Mouse (Mus musculus) left cerebral cortex, postnatal 25 days (tissue): Measurements from ENCODE around the gene Gcc1. TPM values are rescaled to one million over a fixed set of nuclear protein-coding genes. Genes with fewer than 3 reads are reported as not detected.
A peak's percentile ranks its signal among the peaks of the same experiment; 100 is the strongest.

ENCODE experiments used
- DNase-seq, 2 experiments: peaks; one replicate each; pipeline ENCODE4 v3.0.0; 2022; ENCODE audit warnings: low spot score in 2 of 2, mixed read lengths in 1 of 2
- intact Hi-C: fragments of 180-260 bp; cut with DNase I; formaldehyde crosslinking; loops from one replicate; pipeline ENCODE4 v1.15.1; 2025
- total RNA-seq, 2 experiments: library from RNA; stranded (reverse); gene quantifications; 2 replicates each; pipeline ENCODE4 v1.2.3; 2021

Gcc1 gene
- 10 to 100 TPM; 17.6 to 19.6 TPM for total RNA-seq

DNA sequence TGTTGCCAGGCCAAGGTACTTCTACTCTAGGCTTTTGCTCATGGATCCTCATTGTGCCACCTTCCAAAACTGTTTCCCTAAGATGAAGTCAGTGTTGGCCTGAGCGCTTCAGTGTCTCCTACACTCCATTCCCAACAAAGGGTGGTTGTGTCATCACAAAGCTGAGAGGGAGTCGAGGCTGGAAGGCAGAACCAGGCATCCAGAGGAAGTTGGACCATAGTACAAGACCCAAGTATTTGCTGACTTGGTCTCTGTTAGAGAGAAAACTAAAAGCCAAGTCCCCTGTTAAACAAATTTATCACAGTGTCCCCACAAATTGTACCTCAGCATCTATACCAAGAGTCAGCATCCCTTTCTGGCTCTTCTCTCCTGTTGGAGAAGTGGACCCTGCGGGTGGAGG, at the start of gene Gcc1:
Gene Gcc1, minus strand, starts transcription at position 101 of the 400 bp plus-strand sequence.
- intact Hi-C loops: loop anchor here (10.0 kb wide), 1 partner anchor 597 kb away; no protein-coding TSS in a partner anchor
- no peak for DNase-seq

DNA sequence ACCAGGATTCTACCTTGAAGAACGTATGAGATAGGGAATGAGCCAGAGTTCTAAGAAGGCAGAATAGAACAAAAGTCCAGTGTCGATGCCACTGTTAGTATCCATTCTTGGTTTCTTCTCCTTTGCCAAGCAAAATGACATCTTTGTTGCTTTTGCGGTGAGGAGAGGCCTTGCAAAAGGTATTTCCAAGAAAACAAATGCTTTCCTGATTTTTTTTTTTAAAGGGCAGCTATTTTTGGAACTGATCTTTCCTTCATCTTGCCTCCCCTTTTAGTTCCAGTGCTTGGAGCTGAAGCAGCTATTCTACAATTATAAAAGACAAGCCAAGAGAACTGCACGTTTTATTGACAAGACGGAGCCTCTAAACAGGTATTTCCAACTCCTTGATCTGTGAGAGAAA, 46.6 kb upstream of the Gcc1 start, which contains the start of gene Snd1:
Gene Snd1, plus strand, starts transcription at position 301 of the 400 bp plus-strand sequence.
- intact Hi-C loops: no loop called here
- DNase-seq: no peak

DNA sequence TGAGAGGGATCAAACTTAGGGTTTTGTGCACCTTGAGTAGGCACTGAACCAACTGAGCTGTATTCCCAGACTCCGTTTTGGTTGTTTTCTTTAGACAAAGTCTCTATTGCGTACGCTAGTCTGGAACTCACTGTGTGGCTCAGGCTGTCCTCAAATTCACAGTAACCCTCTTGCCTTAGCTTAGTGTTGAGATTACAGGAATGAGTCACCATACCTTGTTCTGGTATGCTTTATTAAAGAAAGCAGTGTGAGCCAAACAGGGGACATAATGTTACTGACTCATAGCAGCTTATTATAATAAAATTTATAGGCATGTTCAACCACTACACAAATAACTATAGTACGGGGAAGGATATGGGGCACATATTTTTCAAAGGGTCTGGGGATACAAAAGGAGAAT, 46.0 kb upstream of the Gcc1 start:
- no peak for DNase-seq
- intact Hi-C loops: no loop called here

DNA sequence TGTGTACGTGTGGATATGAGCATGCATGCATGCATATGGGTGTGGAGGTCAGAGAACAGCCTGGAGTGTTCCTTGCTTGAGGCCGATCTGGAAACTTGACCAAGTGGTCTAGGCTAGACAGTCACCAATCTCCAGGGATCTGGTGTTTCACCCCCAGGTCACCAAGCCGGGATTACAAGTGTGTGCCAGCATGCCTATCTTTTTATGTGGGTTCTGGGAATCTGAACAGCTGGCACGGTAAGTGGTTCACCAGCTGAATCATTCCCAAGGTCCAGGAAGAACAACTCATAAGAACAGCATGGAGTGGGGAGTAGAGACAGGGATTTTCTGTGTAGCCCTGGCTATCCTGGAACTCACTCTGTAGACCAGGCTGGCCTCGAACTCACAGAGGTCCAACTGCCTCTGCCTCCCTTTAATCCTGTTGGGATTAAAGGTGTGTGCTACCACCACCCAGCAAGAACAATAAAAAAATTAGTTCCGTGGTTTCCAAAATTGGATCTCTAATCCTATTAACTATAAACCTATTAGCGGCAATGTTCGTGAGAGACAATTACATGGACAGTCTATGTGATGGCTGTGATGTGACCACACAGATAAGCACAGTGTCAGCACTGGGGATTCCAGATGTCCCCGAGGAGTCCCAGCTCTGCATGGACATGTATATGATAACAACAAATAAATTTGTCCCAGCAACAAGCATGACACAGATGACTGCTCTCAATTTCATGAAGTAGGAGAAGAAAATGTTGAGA, 43.3 kb upstream of the Gcc1 start:
- DNase-seq: no peak
- intact Hi-C loops: no loop called here

DNA sequence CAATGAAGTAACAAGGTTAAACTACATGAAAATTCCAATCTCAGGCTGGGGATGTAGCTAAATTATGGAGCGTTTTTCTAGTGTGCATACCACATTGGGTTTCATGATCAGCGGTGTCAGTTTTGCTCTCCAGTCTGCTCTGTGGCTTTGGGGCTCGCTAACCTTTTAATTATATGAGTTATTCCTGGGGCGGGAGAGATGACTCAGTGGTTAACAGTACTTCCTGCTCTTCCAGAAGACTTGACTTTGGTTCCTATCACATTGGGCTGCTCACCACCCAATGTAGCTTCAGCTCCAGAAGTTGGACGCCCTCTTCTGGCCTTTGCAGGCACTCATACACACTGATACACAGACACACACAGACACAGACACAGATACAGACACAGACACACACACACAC, 42.4 kb upstream of the Gcc1 start:
- intact Hi-C loops: no loop called here
- DNase-seq: no peak

DNA sequence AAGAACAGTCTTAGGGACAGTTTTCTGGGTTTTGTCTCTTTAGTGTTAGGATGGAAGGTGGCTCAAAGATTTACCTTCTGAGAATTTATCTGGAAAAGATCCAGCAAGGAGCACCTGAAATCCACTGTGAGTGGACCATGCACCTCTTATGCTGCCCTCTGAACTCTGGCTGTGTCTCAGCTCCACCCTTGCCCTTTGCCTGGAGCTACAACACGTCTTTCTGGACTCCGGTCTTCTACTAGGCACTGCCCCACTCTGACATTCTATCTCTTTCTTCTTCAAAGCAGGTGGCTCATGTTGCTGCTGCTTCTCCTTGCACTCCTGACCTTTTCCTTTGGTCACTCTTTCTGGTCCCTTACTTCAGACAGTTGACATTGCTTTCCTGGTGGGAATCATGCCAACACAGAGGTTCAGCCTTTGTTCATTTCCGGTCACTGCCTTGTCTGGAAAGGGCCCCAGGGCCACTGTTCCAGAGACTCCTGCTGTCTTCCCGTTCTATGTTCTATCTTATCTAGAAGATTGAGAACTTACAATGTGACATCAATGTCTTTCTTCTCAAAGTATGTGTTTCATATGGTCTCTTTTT, 41.9 kb upstream of the Gcc1 start:
- DNase-seq: no peak
- intact Hi-C loops: no loop called here

DNA sequence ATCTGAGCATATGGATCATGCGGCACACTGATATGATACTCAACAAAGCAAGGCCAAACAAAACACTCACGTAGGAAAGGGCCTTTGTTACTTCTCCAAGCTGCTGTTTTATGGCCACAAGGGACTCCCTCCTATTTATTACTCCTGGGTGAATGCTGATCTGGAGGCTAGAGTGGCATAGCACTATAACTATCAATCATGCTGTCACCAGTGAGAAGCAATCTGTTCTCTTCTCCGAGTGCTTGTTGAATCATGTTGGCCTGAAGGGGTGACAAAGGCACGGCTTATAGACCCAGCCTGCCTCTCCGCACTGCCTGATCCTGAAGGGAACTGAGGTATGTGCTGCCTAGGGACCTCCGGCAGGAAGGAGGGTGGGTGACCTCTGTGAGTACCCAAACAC, 36.4 kb upstream of the Gcc1 start:
- no peak for DNase-seq
- intact Hi-C loops: no loop called here

DNA sequence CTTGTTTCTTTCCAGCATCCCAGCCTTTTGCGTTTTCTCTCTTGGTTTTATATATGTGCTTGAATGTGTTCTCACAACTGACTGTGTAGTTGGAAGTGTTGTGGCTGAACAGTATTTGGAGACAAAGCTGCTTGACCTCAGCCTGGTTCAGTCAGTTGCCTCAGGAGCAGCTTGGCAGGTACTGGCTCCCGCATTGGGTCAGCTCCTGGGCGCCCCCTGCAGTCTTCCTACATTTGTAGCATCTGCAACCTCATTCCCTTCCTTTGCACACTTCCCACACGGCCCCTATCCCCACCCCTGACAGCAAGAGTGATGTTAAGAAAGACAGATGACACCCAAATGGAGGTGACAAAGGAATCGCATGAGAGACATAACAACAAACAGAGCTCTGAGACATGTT, 32.3 kb upstream of the Gcc1 start:
- intact Hi-C loops: no loop called here
- DNase-seq: peak; percentile 44 to 59

DNA sequence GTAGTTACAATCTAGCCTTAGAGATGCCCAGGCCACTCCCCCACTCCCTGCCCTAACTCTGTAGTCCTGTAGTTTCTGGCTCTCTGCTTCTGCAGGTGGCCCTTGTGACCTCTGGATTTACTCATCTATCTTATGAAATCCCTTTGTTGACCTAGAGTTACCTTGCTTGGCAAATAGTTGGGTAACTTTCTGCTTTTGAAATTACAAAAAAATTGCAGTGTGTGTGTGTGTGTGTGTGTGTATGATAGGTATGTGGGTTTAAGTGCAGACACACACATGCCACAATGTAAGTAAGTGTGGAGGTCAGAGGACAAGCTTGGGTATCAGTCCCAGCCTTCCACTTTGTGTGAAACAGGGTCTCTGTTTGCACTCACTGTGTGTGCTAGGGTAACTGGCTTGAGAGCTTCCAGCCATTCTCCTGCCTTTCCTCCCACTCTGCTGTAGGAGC, 31.1 kb upstream of the Gcc1 start:
- DNase-seq: no peak
- intact Hi-C loops: no loop called here

DNA sequence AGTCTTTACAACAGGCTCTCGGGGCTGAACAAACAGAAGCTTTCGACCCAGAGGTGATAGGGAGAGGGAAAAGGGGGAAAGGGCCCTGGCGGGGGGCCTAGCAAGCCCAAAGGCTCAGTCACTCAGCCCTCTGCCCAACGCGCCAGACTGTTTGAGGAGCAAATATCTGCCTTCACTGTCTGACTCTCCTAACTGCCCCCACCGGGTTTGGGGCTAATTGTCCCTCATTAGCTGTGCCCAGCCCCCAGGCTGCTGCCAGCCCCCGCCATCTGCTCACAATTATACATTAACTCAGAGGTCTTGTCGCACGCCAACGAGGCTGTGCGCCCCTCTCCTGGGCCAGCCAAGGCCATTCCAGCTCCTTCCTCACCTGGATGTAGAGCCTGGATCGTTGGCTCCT, 22.8 kb upstream of the Gcc1 start:
- intact Hi-C loops: no loop called here
- no peak for DNase-seq

DNA sequence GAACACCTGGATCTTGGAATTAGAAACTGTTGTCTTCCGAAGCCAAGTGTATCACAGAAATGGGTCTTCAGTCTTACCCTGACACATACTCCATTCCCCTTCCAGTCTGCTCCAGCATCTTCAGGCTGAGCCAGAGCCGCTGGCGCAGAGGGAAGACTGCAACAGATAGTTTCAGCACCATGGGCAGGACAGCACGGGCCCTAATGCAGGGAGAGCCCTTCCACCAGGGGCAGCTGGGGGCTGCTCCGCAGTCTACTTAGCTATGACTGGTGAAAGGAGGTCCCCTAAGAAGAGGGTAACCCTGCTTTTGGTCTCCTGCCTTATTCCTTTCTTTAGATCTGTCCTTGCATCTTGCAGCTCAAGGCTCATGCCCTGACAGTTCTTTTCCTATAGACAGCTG, 22.3 kb upstream of the Gcc1 start:
- DNase-seq: no peak
- intact Hi-C loops: no loop called here

DNA sequence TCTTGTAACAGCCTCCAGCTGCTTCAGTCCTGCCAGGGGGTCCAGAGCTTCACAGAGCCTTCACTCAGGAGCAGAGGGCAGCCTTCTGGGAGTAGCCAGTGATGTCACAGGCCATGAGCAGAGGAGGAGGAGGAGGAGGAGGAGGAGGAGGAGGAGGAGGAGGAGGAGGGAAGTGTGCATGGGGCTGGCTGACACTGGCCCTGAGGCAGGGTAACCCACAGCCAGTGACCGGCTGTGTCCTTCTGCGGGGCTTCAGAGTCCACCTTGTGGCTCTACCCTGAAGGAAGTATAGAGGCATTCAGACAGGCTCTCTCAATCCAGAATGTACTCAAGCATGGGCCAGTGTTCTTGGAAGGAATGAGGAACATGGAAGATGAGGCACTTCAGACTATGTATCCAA, 21.1 kb upstream of the Gcc1 start, which contains the start of gene Pax4:
Gene Pax4, minus strand, starts transcription at position 101 of the 400 bp plus-strand sequence.
- no peak for DNase-seq
- intact Hi-C loops: no loop called here

DNA sequence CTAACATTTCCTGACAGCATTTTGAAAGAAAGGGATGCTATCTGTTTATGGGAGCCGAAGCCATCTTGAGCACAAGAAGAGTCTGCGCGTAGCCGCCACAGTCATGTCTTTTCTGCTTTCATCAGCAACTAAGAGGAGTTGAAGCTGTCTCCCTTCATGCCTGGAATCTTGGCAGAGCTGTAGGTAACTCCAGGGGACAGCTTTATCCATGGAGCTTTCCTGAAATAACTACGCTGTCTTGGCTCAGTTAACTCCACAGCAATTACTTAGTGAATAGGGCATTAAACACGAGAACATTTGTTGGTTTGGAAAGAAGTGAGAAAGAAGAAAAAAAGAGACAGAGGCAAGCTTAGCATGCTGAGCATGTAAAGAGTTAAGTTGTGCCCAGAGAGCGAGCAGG, 19.7 kb upstream of the Gcc1 start:
- DNase-seq: peak in 1 of 2 experiments; percentile 11
- intact Hi-C loops: no loop called here

DNA sequence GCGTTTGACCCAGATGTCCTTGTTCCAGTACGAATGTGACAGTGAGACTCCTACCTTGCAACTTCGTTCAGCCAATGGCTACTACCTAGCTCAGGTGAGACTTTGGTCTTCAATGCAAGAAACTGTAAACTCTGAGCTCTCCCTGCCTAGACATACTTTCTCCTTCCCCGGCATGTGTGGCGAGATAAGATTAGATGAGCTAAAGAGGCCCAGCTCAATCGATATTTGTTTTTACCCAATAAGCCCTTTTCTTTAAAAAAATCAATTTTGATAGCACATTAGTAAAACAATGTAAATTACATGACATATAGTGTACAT, 3.3 kb upstream of the Gcc1 start:
- intact Hi-C loops: no loop called here
- DNase-seq: no peak

DNA sequence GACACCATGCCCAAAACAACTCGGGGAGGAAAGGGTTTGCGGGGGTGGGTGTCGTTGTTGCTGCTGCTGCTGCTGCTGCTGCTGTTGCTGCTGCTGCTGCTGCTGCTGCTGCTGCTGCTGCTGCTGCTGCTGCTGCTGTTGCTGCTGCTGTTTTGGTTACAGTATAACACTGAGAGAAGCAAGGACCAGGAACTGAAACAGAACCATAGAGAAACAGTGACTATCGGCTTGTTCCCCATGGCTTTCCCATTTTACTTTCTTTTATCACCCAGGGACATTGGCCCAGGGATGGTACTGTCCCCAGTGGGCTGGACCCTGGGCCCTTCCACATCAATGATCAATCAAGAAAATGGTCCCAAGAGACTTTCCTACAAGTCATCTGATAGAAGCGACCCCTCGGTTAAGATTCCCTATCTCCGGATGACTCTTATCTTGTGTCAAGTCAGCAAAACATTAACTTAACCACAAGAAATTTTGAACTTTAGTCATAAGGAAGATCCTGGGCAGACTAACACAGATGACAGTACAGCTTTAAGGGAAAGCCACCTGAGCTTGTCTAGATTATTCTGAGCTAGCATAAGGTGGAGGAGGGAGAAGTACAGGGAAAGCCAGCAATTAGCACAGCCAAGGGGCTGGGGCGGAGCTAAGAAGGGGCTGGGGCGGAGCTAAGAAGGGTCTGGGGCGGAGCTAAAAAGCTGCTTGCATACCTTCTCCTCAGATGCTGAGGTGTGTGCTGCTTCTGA, 2.8 kb upstream of the Gcc1 start:
- intact Hi-C loops: no loop called here
- DNase-seq: no peak

DNA sequence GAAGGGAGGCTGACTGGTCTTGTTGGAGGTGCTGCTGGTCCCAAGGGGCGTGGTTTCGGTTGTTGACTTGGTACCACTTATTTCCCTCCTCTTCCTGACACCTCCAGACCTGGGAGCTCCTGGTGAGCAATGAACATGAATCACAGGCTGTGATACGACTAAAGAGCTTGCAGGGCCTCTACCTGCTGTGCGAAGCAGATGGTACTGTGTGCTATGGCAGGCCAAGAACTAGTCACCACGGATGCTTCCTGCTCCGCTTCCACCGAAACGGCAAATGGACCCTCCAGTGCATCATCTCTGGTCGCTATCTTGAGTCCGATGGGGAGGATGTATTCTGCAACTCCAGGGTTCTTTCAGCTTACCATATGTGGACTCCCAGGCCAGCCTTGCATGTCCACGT, 1.7 kb upstream of the Gcc1 start:
- no peak for DNase-seq
- intact Hi-C loops: loop anchor here (10.0 kb wide), 1 partner anchor 595 kb away; no protein-coding TSS in a partner anchor

DNA sequence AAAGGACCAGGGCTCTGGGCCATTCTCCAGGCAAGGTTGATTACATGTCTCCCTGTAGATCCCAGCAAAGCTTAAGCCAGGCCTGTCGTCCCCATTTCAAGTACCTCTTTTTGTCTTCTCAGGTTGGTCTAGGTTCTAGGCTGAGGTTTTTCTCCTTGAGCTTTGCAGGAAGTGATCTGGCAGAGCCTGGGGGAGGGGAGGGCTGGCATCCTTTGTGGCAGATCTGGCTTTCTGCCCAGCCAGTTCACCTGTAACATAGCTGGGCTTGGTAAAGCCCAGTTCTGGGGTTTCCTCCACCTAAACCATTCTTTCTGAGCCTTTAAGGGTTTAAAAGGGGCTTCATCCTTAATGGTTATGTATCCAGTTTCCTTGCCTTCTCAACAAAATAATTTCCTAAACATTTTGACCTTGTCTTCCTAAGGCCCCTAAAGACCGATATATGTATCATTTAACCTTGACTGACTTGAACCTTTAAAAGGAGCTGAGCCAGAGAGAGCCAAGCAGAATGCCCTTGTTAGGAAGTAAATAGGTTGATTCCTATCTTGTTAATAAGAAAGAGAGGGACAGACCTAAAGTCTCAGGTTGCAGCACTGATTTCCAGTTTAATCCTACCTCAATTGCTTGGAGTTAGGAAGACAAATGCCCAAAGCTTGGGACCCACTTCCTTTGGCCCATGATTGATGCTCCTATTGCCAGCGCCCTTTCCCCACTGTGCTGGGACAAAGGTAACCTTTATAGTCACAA, 922 bp downstream of the Gcc1 start, which contains the start of gene Fscn3:
Gene Fscn3, plus strand, starts transcription at position 694 of the 744 bp plus-strand sequence.
- intact Hi-C loops: loop anchor here (10.0 kb wide), 1 partner anchor 598 kb away; no protein-coding TSS in a partner anchor

DNA sequence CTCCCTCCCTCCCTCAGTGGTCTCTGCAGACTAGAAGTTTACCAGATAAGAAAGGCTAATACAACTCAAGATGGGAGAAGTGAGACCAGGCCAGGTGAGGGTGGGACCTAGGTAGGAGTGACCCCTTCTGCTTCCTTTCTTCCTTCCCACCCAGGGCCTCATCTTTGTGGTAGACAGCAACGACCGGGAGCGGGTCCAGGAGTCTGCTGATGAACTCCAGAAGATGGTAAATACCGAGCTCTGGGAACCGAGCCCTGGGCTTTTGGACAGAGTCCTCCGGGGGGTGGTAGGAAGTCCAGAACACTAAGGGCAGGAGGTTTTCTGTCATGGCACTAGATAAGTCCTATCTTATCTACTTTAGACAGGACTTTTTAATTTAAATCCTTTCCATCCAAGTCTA, 3.2 kb downstream of the Gcc1 start:
- DNase-seq: no peak
- intact Hi-C loops: loop anchor here (10.0 kb wide), 1 partner anchor 600 kb away; no protein-coding TSS in a partner anchor

More for the DNA sequence above, 922 bp downstream of the Gcc1 start, which contains the start of gene Fscn3:
- DNase-seq: no peak
